Mouse (Mus musculus): ENCODE data around the gene Csrnp3.

The Csrnp3 gene

DNA sequence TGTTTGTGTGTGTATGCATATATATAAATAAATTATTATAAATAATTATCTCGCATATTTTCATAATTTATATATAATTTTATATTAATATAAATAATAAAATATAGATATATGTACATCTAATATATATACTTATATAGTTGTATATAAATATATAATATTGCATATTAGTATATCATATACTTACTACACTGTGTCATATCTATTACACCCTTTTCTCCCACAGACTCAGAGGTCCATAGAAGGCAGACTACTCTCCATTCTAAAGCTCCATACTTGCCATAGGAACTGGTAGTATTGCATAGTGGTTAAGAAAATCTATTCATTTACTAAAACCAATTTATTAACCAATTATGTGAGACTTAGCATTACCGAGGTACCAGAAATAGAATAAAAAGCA is 164.1 kb downstream of the Csrnp3 start:
- DNase-seq (ENCODE audit: low read depth, low spot score), result no peak

DNA sequence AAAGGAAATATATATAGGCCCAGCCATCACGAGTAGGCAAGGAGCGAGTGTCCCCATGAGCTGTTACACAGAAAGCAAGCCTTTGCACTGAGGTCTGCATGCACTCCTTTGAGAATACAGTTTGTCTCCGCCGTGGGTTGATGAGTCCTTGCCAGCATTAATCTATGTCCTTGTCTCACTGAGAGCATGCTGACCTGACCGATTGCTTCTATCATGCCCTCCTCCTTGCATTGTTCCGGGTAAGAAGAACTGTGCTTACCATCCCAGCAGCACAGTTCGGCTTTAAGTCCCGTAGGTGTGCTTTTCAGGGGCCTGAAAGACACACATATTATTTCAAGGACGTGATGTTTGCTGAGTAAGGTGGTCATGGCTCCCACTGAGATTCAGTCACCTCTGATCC is 173.1 kb downstream of the Csrnp3 start:
- DNase-seq (ENCODE audit: low read depth, low spot score), result no peak

DNA sequence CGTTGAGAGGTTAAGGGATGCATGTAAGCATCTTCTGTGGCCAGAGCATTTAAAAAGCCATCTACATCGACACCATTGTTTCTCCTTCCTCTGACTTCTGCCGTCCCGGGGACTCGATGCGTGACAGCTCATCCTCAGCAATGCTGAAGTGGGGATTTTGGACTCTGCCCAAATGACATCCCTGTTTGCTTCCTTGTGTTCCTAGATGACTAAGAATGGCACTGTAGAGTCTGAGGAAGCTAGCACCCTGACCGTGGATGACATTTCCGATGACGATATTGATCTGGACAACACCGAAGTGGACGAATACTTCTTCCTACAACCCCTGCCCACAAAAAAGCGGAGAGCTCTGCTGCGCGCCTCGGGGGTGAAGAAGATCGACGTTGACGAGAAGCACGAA is 173.7 kb downstream of the Csrnp3 start:
- DNase-seq (ENCODE audit: low read depth, low spot score), result no peak

DNA sequence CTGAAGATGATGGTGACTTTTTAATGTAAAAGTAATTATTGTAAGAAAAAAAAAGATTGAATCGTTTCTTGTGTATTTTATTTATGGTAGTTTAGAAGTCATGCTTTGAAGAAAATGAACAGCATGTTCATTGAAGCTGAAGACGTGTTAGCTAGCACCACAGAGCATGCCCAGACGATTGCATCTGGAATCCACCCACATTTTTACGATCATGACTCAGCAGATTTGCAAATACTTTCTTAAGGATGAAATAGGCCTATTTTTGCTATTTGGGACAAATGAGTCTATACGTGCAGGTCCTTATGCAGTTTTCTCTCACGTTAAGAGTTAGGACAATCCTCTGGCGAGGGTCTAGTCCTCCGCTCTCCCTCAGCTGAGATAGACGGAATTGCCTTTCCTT is 177.9 kb downstream of the Csrnp3 start:
- no peak for DNase-seq (ENCODE audit: low read depth, low spot score)

DNA sequence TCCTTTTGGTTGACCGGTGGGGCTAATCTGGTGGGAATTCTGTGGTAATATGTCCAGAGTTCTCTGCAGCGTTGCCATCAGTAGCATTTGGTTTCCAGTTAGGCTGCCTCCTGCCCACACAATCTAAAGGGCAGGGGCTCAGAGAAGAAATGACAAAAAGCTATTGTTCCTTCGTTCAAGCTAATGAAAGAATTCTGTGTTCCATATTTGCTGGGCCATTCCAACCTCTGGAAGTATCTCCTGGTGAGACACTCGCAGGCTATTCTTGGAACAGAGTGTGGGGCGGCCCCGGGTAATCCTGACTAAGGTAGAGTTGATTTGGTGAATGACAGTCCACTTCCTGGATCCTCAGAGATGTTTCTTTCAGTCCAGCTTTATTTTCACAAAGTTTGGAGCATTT is 179.3 kb downstream of the Csrnp3 start:
- DNase-seq (ENCODE audit: low read depth, low spot score), result no peak

DNA sequence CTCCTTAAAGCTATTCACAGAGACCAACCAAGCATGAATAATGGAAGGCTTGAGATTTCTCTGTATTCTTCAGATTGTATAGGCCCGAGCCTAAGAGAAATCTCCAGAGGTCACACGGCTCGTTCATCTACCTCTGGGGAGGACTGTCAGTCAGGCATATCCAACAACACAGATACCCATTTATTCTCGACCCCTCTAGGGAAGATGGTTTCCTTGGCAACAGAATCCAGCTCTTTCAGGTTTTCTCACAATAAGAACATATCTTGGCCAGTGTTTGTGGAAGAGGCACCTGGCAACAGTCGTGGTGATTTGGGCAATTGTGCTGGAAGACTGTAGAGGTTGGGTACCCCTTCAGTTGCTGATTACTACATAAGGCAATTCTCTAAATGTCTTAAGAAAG is 183.2 kb downstream of the Csrnp3 start:
- no peak for DNase-seq (ENCODE audit: low read depth, low spot score)

DNA sequence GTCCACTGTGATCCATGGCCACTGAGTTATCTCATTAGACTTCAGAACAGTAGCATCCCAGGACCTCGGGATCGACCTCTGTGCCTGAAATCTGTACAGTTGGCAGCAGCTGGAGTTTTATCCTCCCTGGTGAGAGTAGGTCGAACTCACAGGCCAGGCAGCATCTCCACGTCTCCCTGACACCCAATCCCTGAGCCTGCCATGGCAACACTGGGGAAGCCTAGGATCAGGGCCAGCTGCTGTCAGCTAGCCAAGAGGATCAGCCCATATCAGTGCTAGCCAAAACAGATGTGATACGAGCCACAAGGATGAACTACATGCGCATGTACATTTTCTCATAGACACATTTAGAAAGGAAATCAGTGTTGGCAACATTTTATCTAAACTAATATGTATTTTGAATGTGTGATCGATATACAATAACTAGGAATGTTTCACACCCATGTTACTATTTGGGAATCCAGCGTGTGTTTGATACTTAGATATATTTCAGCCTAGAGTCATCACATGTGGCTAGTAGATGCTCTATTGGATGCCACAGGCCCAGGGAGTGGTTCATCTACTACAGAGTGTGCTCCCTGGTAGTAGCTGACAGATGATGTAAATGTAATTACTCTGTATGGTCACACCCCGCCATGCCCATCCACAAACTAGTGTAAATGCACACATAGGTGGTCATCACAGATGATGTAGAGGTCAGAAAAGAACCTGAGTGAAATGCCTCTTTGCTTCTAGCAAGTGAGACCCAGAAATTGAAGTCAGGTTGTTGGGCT is 189.5 kb downstream of the Csrnp3 start:
- DNase-seq (ENCODE audit: low read depth, low spot score), result no peak

DNA sequence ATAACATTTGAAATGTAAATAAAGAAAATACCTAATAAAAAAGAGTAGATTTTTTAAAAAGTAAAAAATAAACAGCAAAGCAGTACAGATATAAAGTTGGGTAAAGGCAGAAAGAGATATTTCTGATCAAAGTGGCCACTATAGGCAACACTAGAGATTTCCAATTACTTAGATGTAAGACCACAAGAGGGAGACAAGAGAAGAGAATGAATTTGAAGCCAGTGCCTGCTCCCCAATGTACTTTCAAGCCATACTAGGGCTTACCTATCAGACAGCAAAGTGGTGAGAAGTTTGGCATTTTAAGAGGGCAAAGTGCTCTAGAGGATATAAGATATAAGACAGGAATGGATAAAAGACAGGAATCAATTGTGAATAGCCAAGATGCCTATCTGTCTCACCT is 195.0 kb downstream of the Csrnp3 start:
- no peak for DNase-seq (ENCODE audit: low read depth, low spot score)

DNA sequence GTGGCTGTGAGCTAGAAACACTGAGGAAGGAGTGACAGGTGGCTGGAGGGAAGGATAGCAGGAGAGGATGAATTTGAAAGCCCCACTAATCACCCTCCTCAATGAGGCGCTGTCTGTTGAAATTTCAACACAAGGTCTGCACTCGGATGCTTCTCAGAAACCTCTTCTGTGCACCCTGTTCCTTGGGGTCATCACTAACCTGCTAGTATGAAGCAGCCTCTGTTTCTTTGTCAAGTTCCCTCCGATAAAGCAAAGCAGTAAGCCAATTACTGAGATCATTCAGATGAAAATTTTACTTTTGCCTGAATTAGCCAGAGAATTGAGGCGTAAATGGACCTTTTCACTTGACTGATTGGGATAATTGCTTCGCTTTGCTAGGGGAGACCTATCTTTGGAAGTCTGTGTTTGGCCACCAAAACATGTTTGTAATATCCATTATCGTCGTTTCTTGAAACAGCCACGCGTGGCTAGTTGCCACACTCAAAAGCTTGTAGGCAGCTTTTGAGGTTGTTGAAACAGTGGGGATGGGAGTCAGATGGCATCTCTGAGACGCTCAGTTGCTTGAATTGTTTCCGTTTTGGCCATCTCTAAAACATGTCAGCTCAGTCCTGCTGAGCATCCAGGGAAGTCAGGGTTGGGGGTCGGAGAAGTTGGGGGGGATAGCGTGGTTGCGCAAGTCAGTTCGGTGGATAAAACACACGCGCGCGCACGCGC is 195.8 kb downstream of the Csrnp3 start:
- no peak for DNase-seq (ENCODE audit: low read depth, low spot score)

DNA sequence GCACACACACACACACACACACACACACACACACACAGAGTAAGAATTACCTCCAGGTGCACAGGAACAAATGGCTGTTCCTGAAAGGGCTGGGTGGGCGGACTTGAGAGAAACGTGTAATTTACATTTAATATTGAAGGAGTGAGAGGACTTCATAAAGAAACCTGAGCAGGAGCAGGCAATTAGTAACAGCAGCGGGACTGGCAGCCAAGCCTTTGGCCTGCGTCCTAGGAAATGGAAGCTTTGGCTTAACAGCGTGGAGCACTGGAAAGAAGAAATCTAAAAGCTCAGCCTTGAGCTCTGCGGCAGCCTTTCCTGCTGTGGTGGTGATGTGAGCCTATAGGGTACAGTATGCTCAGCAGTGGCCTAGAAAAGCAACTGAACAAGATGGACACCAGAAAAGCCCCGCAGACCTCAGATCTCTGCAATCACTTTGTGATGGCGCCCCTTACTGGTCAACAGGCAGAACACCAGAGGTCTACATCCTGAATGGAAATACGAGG is 196.4 kb downstream of the Csrnp3 start:
- DNase-seq (ENCODE audit: low read depth, low spot score), result no peak

DNA sequence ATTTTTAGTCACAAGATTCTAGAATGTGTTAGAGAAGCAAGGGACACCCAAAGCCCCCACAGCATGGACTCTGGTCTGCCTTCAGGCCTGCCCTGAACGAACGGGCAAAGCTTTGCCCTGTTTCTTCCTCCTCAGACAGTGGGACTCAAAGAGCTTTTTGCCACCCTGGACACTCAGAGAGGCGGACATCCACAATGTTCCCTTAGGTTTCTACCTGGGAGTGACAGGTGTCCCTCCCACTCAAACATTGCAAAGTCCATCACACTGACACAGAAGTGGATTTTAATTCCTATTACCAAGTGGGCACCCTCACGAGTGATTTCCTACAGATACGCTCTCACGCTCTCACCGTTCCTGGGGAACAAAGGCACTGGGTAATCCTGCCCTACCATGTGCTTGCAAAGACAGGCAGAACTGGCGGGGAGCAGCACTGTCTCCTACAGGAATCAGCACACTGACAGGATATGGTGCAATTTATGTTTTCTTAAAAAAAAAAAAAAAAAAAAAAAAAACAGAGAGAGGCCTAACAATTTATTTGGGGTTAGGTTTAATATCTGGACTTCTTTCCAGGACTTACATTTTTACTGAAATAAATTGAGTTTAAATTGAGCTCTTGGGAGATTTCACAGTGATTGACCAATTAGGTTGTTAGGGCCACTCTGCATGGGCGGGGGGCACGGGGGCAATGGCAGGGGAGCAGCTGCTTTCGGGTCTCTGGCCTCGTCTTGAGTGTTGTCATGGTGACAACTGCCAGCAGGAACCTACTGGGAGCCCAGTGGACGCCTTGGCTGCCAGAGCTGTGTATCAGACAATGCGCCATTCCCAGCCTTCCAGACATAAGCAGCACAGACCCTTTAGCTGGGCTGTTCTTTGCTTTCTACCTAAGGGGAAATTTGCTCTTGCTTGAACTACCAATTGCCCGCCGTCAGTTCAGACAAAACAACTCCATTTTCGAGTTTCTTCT is 198.2 kb downstream of the Csrnp3 start:
- no peak for DNase-seq (ENCODE audit: low read depth, low spot score)

DNA sequence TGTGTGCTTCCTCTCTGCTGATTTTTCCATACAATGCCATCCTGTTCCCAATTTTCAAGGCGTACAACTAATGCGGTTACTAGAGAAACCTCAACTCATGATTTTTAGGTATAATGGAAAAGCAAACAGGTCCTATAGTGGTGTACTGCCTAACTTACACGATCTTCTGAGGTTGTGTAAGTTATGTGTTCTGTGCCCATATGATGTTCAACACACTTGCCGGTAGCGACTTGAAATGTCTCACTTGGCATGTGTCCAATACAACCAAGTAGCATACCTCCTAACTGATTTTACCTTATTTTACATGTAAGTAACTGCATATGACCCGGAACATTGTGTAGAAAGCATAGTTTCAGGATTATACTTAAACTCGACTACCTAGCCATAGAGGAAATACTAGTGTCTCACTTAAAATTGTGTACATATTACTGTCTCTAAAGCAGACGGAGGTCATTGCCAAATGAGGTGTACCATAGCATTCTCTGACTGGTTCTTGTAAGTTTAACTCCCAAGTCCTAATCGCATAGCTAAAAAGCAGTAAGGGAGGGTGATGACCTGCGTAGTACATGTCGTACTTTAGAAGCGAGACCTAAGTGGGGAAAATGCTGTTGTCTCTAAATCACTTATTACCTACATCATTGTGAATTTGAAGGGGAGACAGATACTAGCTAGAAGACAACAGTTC is 199.0 kb downstream of the Csrnp3 start:
- no peak for DNase-seq (ENCODE audit: low read depth, low spot score)

DNA sequence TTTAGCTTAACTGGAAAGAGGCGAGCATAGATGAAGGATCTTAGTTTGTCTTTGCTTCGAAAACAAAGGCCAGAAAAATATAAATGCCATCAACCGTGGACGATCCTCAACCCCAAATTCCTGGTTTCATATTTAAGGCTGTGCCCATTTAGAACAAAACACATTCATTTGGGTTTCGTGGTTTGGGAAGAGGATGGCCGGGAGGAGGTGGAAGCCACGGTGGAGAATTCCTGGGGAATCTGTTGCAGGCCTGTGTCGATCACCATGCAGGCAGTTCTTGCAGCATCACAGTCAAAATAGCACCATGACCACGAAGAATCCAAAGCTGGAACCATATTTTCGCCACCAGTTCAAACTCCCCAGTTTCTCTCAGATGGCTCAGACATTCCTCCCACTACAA is 217.7 kb downstream of the Csrnp3 start:
- DNase-seq (ENCODE audit: low read depth, low spot score), result no peak

DNA sequence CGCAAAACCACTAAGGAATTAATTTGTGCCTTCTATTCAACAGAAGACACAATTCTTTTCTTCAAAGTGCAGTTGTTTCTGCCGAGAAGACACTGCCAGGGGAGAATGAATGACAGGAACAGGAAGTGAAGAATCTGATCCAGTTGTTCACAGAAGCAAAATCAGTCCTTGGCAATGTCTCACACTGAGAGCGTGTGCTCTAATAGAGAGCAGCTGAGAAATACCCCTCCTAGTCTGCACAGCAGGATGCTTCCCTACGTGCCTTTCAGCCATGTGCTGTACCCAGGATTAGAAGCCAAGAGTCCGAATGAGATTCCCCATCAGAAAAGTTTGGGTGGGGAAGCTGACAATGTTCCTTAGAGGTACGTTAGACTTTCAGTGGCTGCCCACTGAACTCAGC is 223.9 kb downstream of the Csrnp3 start:
- no peak for DNase-seq (ENCODE audit: low read depth, low spot score)

DNA sequence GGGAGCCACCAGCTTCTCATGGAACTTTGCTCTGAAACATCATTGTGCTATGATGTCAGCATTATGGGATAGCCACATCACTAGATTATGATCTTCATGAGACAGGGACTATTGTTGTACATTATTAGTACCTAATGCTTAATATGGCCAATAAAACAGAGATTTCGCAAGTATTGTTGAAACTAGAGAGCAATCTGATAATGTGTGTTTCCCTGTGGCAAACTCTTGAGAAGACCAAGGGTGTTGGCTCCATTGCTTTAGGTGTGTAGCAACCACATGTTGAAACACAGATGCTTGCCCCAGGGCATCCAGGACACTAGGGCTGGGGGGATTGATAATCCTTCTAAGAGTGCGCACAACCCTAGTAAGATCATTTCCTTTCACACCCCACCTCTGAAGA is 235.2 kb downstream of the Csrnp3 start:
- DNase-seq (ENCODE audit: low read depth, low spot score), result no peak
